Mouse (Mus musculus): Measurements from ENCODE around the gene Tmem92.

Gene Tmem92

DNA sequence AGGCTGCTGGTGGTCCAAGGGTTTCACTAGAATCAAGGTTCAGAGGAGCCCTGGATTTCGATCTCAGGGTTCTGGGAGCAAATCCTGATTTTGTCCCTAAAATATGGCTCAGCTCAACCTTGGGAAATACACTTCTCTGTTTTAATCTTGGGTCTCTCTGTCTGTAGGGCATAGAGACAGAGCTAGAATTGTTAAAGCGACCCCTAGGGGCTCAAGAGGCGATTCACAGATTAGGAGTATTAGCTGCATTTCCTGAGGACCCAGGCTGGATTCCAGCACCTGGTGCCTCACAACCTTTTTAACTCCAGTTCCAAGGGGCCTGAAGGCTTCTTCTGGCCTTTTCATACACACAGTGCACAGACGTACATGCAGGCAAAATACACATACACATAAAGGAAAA lies 52.9 kb downstream of the Tmem92 start:
- in situ Hi-C loops (cut with MboI, MseI): no loop called here

- in situ Hi-C loops (cut with MboI, MseI): no loop called here
These were observed 54.0 kb downstream of the Tmem92 start for GRCm38 (mm10) chr11:94728545-94728944.

DNA sequence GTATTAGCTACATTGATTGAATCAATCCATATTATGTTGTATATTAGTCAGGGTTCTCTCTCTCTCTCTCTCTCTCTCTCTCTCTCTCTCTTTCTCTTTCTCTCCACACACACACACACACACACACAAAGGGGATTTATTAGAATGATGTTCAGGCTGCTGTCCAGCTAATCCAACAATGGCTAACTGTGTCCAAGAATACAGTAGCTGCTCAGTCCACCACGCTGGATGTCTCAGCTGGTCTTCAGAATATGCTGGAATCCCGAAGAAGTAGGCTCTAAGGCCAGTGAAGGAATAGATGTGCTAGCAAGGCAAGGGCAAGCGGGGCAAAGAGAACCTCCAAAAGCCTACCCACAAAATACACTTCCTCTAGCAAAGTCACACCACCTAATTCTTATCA lies 55.2 kb downstream of the Tmem92 start:
- in situ Hi-C loops (cut with MboI, MseI): no loop called here

Data from T-helper 17 cell (primary cell).